Mouse (Mus musculus) hindbrain, embryonic 13.5 days (tissue): ENCODE results near the gene Gm13695. TPM values are rescaled to one million over a fixed set of nuclear protein-coding genes. Genes with fewer than 3 reads are reported as not detected.
A peak's percentile ranks its signal among the peaks of the same experiment; 100 is the strongest.
"Not testable (repeated sequence)": the region's sequence is repeated elsewhere in the genome, so short reads cannot be mapped to it uniquely, and the experiment has no call there.

Experiments used
- ATAC-seq: fragments of 200-750 bp; cut with Nextera tagmentation; 2 replicates; pipeline ENCODE4 v1.8.0; 2017; ENCODE audit warnings: moderate TSS enrichment; ENCODE audit not compliant: low FRiP score
- H3K27ac ChIP-seq: fragments of 300-500 bp; sonication (generic); 2 replicates; pipeline ENCODE4 v1.5.1; 2015; ENCODE audit warnings: inconsistent platforms, mild to moderate bottlenecking, moderate library complexity
- H3K27me3 ChIP-seq: fragments of 300-500 bp; sonication (generic); 2 replicates; pipeline ENCODE4 v1.6.1; 2015; ENCODE audit warnings: mild to moderate bottlenecking, inconsistent platforms
- H3K36me3 ChIP-seq: fragments of 300-500 bp; sonication (generic); 2 replicates; pipeline ENCODE4 v1.6.1; 2015; ENCODE audit warnings: mild to moderate bottlenecking, inconsistent platforms
- H3K4me1 ChIP-seq: fragments of 300-500 bp; sonication (generic); replicated peaks from 2 replicates; pipeline ENCODE4 v1.6.1; 2015; ENCODE audit warnings: inconsistent platforms
- H3K4me2 ChIP-seq: fragments of 300-500 bp; sonication (generic); 2 replicates; pipeline ENCODE4 v1.6.1; 2015; ENCODE audit warnings: inconsistent platforms, mild to moderate bottlenecking, moderate library complexity
- H3K4me3 ChIP-seq: fragments of 300-500 bp; sonication (generic); 2 replicates; pipeline ENCODE4 v1.5.1; 2015; ENCODE audit warnings: mild to moderate bottlenecking, inconsistent platforms
- H3K9ac ChIP-seq: fragments of 300-500 bp; sonication (generic); 2 replicates; pipeline ENCODE4 v1.6.1; 2015; ENCODE audit warnings: mild to moderate bottlenecking, inconsistent platforms
- H3K9me3 ChIP-seq: fragments of 300-500 bp; sonication (generic); 2 replicates; pipeline ENCODE4 v1.6.1; 2016; ENCODE audit warnings: inconsistent platforms
- WGBS: fragments of 180-500 bp; shearing (Covaris S2); methylation state at CpG from one replicate; pipeline ENCODE4 v1.1.7; 2015; 5-methylcytosine and 5-hydroxymethylcytosine counted together
- polyA plus RNA-seq: library from polyadenylated mRNA; unstranded; fragments of >200 nt; fragmentation: Nextera tagmentation; extraction: Ambion mirVana; gene quantifications from 2 replicates; pipeline ENCODE4 v1.2.1, GENCODE M21; 2015

The Gm13695 gene
- polyA plus RNA-seq = not detected in 2 replicates

DNA sequence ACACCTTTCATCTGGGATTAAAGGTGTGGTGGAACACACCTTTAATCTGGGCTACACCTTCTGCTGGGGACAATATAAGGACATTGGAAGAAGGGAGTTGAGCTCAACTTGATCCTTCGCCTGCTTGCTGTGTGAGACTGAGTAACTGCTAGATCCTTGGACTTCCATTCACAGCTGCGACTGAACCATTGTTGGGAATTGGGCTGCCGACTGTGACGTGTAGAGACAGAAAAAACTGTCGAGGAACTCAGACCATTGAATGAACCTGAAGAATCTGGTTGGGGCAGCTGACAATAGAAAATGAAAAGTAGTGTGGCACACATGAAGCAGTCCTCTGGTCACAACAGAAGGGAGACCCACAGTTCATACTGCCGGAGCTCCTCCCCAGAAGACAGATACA lies at the start of gene Gm13695:
Gm13695 (plus strand) TSS at position 301 of the 400 bp plus-strand sequence.
- no CpG with 5 or more reads among the region's 6 CpGs for WGBS
- H3K4me2 ChIP-seq, ATAC-seq: not testable (repeated sequence)

DNA sequence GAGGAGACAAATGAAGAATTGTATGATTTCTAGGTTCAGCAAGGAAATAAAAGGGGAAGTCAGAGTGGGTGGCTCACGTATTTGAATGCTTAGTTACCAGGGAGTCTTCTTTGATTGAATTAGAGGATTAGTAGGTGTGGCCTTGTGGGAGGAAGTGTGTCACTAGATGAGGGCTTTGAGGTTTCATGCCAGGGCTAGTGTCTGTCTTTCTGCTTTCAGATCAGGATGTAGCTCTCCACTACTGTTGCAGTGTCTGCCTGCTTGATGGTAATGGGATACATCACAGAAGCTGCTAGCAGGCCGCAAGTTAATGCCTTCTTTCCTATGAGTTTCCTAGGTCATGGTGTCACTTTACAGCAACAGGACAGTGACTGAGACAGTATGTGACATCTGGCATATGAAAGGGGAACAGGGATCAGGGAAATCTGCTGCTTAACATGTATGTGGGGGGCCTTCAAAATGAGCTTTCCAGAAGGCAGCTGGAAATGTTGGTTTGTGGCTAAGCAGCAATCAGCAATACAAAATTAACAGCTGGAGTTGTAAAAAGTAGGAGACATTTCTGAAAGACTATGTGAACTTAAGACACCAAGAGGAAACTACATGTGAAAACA lies 37.5 kb upstream of the Gm13695 start:
- Histone ChIP-seq H3K36me3 (no peaks in the 10 kb centered on the region), H3K9ac (no peak overlapping the region), H3K27ac (no peak overlapping the region), H3K27me3 (no peaks in the 10 kb centered on the region), H3K4me2 (no peak overlapping the region), H3K4me3 (no peak overlapping the region), H3K9me3 (no peaks in the 10 kb centered on the region), H3K4me1 (no peaks in the 10 kb centered on the region)
- 59% methylated on average over 2 of the region's 2 CpGs for WGBS
- no peak for ATAC-seq

More for the DNA sequence above, at the start of gene Gm13695:
- not testable (repeated sequence) for H3K4me1 ChIP-seq, H3K27ac ChIP-seq, H3K9ac ChIP-seq, H3K27me3 ChIP-seq, H3K4me3 ChIP-seq, H3K9me3 ChIP-seq, H3K36me3 ChIP-seq

DNA sequence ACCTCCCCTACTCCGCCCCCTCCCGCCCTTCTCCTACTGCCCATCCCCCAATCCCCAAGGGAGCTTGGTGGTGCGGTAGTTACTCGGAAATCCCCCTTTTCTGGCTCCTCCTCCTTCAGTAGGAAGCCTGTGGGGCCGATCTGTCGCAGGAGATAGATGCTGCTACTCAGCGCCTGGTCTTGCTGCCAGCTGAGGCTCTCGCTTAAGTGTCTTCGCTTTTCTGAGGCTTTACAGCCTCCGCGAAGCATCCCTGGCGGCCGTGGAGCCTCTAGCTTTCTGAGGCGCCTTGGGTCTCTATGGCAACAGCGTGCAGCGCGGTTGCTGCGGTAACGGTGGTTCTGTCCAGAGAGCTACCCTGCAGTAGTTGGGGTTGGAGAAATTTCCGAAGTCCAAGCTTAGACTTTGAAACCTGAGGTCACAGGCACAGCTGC lies 26.2 kb upstream of the Gm13695 start, which contains the start of gene Zswim2:
Zswim2 (minus strand) TSS at position 298 of the 431 bp plus-strand sequence.
- WGBS = under 1% methylated on average over 20 of the region's 20 CpGs
- no peaks in the 10 kb centered on the region for H3K9me3 ChIP-seq
- H3K4me3 ChIP-seq = peak within 1 kb of the TSS; percentile 38
- no peaks in the 10 kb centered on the region for H3K36me3 ChIP-seq
- peaks cover 11% of the 10 kb centered on the region; the same call in 1 of the 2 replicates for H3K4me1 ChIP-seq
- peak; percentile 99 for ATAC-seq
- H3K27me3 ChIP-seq = no peaks in the 10 kb centered on the region
- H3K27ac ChIP-seq = peak within 1 kb of the TSS; percentile 40
- peak within 1 kb of the TSS; percentile 56 for H3K4me2 ChIP-seq
- peak within 1 kb of the TSS; percentile 53; the same call in 1 of the 2 replicates for H3K9ac ChIP-seq

DNA sequence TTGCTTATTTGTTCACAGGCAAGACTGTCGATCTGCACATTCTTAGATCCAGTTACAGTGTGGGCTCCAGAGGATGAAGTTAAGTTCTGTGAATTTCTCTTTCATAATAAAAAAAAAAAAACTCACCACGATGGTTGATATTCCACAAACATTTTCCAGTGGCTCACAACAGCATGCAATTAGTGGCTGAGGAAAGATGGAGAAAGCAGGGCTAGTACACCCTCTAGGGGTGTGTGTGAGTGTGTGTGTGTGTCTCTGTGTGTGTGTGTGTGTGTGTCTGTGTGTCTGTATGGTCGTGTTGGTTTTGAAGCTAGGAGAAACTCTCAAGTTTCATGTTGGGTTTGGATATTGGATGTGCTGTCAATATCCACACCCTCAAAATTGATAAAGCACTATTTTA lies 25.7 kb upstream of the Gm13695 start:
- Histone ChIP-seq H3K36me3 (no peaks in the 10 kb centered on the region), H3K27ac (no peak overlapping the region), H3K9ac (no peak overlapping the region), H3K4me3 (peak overlapping the region; percentile 38), H3K27me3 (no peaks in the 10 kb centered on the region), H3K9me3 (no peaks in the 10 kb centered on the region), H3K4me1 (peaks cover 11% of the 10 kb centered on the region; the same call in 1 of the 2 replicates), H3K4me2 (peak overlapping the region; percentile 56)
- peak; percentile 70; the same call in 1 of the 2 replicates for ATAC-seq
- WGBS = 42% methylated on average over 3 of the region's 3 CpGs

DNA sequence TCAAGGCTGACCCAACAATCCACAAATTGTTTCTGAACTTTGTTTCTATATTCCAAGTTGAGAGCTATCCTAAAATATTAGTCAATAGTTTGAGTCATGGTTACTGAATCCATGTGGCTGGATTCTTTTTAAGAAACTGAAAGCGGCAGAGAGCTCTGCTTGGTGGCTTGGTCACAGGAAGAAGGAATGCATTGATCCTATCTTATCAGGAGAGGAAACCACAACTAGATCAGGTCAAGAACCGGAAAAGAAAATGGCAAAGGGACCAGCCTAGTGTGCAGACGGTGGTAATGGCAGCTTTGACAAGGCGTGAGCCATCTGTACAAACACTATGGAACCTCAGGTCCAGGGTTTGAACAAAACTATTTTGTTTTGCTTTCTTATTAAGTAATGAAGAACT lies 25.3 kb upstream of the Gm13695 start:
- WGBS = 85% methylated on average over 4 of the region's 4 CpGs
- Histone ChIP-seq H3K9me3 (no peaks in the 10 kb centered on the region), H3K4me1 (peaks cover 11% of the 10 kb centered on the region; the same call in 1 of the 2 replicates), H3K36me3 (no peaks in the 10 kb centered on the region), H3K27me3 (no peaks in the 10 kb centered on the region), H3K4me2 (no peak overlapping the region), H3K27ac (no peak overlapping the region), H3K4me3 (no peak overlapping the region), H3K9ac (no peak overlapping the region)
- ATAC-seq = no peak

DNA sequence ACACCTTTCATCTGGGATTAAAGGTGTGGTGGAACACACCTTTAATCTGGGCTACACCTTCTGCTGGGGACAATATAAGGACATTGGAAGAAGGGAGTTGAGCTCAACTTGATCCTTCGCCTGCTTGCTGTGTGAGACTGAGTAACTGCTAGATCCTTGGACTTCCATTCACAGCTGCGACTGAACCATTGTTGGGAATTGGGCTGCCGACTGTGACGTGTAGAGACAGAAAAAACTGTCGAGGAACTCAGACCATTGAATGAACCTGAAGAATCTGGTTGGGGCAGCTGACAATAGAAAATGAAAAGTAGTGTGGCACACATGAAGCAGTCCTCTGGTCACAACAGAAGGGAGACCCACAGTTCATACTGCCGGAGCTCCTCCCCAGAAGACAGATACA lies 11.7 kb upstream of the Gm13695 start, which contains the start of gene Gm13698:
Gm13698 (plus strand) TSS at position 301 of the 400 bp plus-strand sequence.
- not testable (repeated sequence) for H3K4me3 ChIP-seq, H3K4me1 ChIP-seq, H3K4me2 ChIP-seq, H3K9me3 ChIP-seq, H3K27ac ChIP-seq, H3K9ac ChIP-seq, H3K27me3 ChIP-seq, H3K36me3 ChIP-seq, ATAC-seq
- WGBS = no CpG with 5 or more reads among the region's 6 CpGs

DNA sequence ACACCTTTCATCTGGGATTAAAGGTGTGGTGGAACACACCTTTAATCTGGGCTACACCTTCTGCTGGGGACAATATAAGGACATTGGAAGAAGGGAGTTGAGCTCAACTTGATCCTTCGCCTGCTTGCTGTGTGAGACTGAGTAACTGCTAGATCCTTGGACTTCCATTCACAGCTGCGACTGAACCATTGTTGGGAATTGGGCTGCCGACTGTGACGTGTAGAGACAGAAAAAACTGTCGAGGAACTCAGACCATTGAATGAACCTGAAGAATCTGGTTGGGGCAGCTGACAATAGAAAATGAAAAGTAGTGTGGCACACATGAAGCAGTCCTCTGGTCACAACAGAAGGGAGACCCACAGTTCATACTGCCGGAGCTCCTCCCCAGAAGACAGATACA lies 5.9 kb upstream of the Gm13695 start, which contains the start of gene Gm13693:
Gm13693 (plus strand) TSS at position 301 of the 400 bp plus-strand sequence.
- H3K4me1 ChIP-seq, H3K9me3 ChIP-seq, ATAC-seq, H3K27ac ChIP-seq, H3K9ac ChIP-seq, H3K27me3 ChIP-seq, H3K36me3 ChIP-seq, H3K4me2 ChIP-seq, H3K4me3 ChIP-seq: not testable (repeated sequence)
- WGBS = no CpG with 5 or more reads among the region's 6 CpGs

DNA sequence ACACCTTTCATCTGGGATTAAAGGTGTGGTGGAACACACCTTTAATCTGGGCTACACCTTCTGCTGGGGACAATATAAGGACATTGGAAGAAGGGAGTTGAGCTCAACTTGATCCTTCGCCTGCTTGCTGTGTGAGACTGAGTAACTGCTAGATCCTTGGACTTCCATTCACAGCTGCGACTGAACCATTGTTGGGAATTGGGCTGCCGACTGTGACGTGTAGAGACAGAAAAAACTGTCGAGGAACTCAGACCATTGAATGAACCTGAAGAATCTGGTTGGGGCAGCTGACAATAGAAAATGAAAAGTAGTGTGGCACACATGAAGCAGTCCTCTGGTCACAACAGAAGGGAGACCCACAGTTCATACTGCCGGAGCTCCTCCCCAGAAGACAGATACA lies 5.7 kb downstream of the Gm13695 start, which contains the start of gene Gm13696:
Gm13696 (plus strand) TSS at position 301 of the 400 bp plus-strand sequence.
- H3K27ac ChIP-seq, H3K9me3 ChIP-seq, H3K9ac ChIP-seq, H3K4me1 ChIP-seq, H3K36me3 ChIP-seq, H3K27me3 ChIP-seq, H3K4me2 ChIP-seq, H3K4me3 ChIP-seq, ATAC-seq: not testable (repeated sequence)
- WGBS = no CpG with 5 or more reads among the region's 6 CpGs

DNA sequence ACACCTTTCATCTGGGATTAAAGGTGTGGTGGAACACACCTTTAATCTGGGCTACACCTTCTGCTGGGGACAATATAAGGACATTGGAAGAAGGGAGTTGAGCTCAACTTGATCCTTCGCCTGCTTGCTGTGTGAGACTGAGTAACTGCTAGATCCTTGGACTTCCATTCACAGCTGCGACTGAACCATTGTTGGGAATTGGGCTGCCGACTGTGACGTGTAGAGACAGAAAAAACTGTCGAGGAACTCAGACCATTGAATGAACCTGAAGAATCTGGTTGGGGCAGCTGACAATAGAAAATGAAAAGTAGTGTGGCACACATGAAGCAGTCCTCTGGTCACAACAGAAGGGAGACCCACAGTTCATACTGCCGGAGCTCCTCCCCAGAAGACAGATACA lies 11.5 kb downstream of the Gm13695 start, which contains the start of gene Gm13694:
Gm13694 (plus strand) TSS at position 301 of the 400 bp plus-strand sequence.
- not testable (repeated sequence) for H3K9ac ChIP-seq, H3K36me3 ChIP-seq, ATAC-seq, H3K27ac ChIP-seq, H3K9me3 ChIP-seq, H3K27me3 ChIP-seq, H3K4me2 ChIP-seq, H3K4me1 ChIP-seq, H3K4me3 ChIP-seq
- WGBS = no CpG with 5 or more reads among the region's 6 CpGs

DNA sequence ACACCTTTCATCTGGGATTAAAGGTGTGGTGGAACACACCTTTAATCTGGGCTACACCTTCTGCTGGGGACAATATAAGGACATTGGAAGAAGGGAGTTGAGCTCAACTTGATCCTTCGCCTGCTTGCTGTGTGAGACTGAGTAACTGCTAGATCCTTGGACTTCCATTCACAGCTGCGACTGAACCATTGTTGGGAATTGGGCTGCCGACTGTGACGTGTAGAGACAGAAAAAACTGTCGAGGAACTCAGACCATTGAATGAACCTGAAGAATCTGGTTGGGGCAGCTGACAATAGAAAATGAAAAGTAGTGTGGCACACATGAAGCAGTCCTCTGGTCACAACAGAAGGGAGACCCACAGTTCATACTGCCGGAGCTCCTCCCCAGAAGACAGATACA lies 17.3 kb downstream of the Gm13695 start, which contains the start of gene Gm13697:
Gm13697 (plus strand) TSS at position 301 of the 400 bp plus-strand sequence.
- not testable (repeated sequence) for ATAC-seq, H3K4me2 ChIP-seq, H3K36me3 ChIP-seq, H3K4me3 ChIP-seq, H3K4me1 ChIP-seq, H3K27ac ChIP-seq, H3K9ac ChIP-seq, H3K9me3 ChIP-seq, H3K27me3 ChIP-seq
- no CpG with 5 or more reads among the region's 6 CpGs for WGBS

DNA sequence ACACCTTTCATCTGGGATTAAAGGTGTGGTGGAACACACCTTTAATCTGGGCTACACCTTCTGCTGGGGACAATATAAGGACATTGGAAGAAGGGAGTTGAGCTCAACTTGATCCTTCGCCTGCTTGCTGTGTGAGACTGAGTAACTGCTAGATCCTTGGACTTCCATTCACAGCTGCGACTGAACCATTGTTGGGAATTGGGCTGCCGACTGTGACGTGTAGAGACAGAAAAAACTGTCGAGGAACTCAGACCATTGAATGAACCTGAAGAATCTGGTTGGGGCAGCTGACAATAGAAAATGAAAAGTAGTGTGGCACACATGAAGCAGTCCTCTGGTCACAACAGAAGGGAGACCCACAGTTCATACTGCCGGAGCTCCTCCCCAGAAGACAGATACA lies 23.1 kb downstream of the Gm13695 start, which contains the start of gene Gm13691:
Gm13691 (plus strand) TSS at position 301 of the 400 bp plus-strand sequence.
- not testable (repeated sequence) for H3K9ac ChIP-seq, H3K27me3 ChIP-seq, H3K27ac ChIP-seq, H3K36me3 ChIP-seq, ATAC-seq, H3K4me2 ChIP-seq, H3K4me1 ChIP-seq, H3K9me3 ChIP-seq, H3K4me3 ChIP-seq
- no CpG with 5 or more reads among the region's 6 CpGs for WGBS

DNA sequence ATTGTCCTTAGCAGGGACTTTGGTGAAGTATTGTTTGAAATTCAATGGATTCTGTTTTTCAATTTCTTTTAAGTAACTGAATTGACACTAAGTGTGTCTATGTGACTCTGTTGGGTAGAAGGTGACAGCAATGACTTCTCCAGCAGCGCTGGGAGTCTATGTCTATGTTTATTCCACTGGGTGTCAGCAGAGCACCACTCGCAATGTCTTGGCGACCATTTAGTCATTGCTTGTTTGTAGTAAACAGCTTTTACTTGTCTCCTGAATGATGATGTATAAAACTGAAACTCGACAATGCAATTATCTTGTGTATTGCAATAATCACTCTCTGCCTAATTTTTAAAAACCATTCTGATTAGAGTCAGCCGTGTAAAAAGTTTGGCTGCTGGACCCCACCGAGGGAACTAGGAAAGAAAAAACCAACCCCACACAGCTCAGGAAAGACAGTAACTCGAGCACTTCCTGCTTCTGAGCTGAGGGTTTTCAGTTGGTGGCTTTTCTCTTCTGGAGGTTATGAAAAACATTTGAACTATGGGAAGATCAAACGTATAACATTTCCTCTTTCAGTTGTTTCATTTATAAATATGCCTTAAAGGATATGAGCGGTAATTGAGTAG lies 26.6 kb downstream of the Gm13695 start:
- H3K4me2 ChIP-seq, H3K27me3 ChIP-seq, H3K4me1 ChIP-seq, H3K4me3 ChIP-seq, H3K9ac ChIP-seq, H3K27ac ChIP-seq, ATAC-seq, H3K36me3 ChIP-seq, H3K9me3 ChIP-seq: not testable (repeated sequence)
- 61% methylated on average over 8 of the region's 9 CpGs for WGBS
